Mouse (Mus musculus) forebrain, embryonic 10.5 days (tissue): ENCODE measurements around the gene Nrcam. TPM values are rescaled to one million over a fixed set of nuclear protein-coding genes. Genes with fewer than 3 reads are reported as not detected.
A peak's percentile ranks its signal among the peaks of the same experiment; 100 is the strongest.

Experiments
- DNase-seq: peaks from one replicate; pipeline ENCODE4 v3.0.0-alpha.2; 2017; ENCODE audit warnings: low spot score; ENCODE audit errors: extremely low spot score
- H3K27ac ChIP-seq: fragments of 300-500 bp; sonication (generic); 2 replicates; pipeline ENCODE4 v1.5.1; 2016; ENCODE audit warnings: mild to moderate bottlenecking
- H3K27me3 ChIP-seq: fragments of 300-500 bp; sonication (generic); 2 replicates; pipeline ENCODE4 v1.6.1; 2016; ENCODE audit warnings: mild to moderate bottlenecking; ENCODE audit not compliant: poor library complexity, severe bottlenecking
- H3K36me3 ChIP-seq: fragments of 300-500 bp; sonication (generic); replicated peaks from 2 replicates; pipeline ENCODE4 v1.6.1; 2016; ENCODE audit warnings: mild to moderate bottlenecking, moderate library complexity
- H3K4me1 ChIP-seq: fragments of 300-500 bp; sonication (generic); 2 replicates; pipeline ENCODE4 v1.6.1; 2016
- H3K4me3 ChIP-seq: fragments of 300-500 bp; sonication (generic); 2 replicates; pipeline ENCODE4 v1.5.1; 2016; ENCODE audit warnings: mild to moderate bottlenecking, moderate library complexity
- H3K9me3 ChIP-seq: fragments of 300-500 bp; sonication (generic); 2 replicates; pipeline ENCODE4 v1.6.1; 2016; ENCODE audit warnings: mild to moderate bottlenecking, moderate library complexity
- WGBS: fragments of 180-500 bp; shearing (Covaris S2); methylation state at CpG from one replicate; pipeline ENCODE4 v1.1.7; 2016; 5-methylcytosine and 5-hydroxymethylcytosine counted together
- polyA plus RNA-seq: library from polyadenylated mRNA; unstranded; fragments of >200 nt; fragmentation: Nextera tagmentation; extraction: Ambion mirVana; gene quantifications from 2 replicates; pipeline ENCODE4 v1.2.1, GENCODE M21; 2016

Gene Nrcam
- polyA plus RNA-seq, 1 experiment from 2014 or later, result 19.4 TPM

GRCm38 (mm10) chr12:44422154-44422866 lies 93.6 kb downstream of the Nrcam start:
- Histone ChIP-seq H3K27me3 (no peaks in the 10 kb centered on the region), H3K27ac (no peak overlapping the region), H3K9me3 (no peaks in the 10 kb centered on the region), H3K4me1 (peaks cover 8% of the 10 kb centered on the region), H3K36me3 (no peaks in the 10 kb centered on the region), H3K4me3 (no peak overlapping the region)
- DNase-seq, result no peak
- 51% methylated on average over 4 of the region's 4 CpGs for WGBS

- Histone ChIP-seq H3K27ac (no peak overlapping the region), H3K36me3 (no peaks in the 10 kb centered on the region), H3K27me3 (no peaks in the 10 kb centered on the region), H3K4me3 (no peak overlapping the region), H3K4me1 (peaks cover 8% of the 10 kb centered on the region), H3K9me3 (no peaks in the 10 kb centered on the region)
- DNase-seq, result no peak
- WGBS, result 91% methylated on average over 4 of the region's 4 CpGs
Observed at GRCm38 (mm10) chr12:44422867-44423255, 94.2 kb downstream of the Nrcam start.

GRCm38 (mm10) chr12:44424011-44424410 lies 95.3 kb downstream of the Nrcam start:
- Histone ChIP-seq H3K36me3 (no peaks in the 10 kb centered on the region), H3K27me3 (no peaks in the 10 kb centered on the region)
- 93% methylated on average over 3 of the region's 3 CpGs for WGBS

GRCm38 (mm10) chr12:44425040-44425439 lies 96.4 kb downstream of the Nrcam start:
- peak; percentile 21 for DNase-seq

More at GRCm38 (mm10) chr12:44424011-44424410, 95.3 kb downstream of the Nrcam start:
- H3K4me1 ChIP-seq, result peaks cover 15% of the 10 kb centered on the region
- H3K4me3 ChIP-seq, result no peak overlapping the region
- no peak for DNase-seq
- no peak overlapping the region for H3K27ac ChIP-seq
- H3K9me3 ChIP-seq, result no peaks in the 10 kb centered on the region

GRCm38 (mm10) chr12:44430335-44430734 lies 101.7 kb downstream of the Nrcam start:
- DNase-seq, result no peak
- WGBS, result 65% methylated on average over 6 of the region's 6 CpGs

More at GRCm38 (mm10) chr12:44425040-44425439, 96.4 kb downstream of the Nrcam start:
- H3K27me3 ChIP-seq, result no peaks in the 10 kb centered on the region
- no peaks in the 10 kb centered on the region for H3K9me3 ChIP-seq
- H3K4me3 ChIP-seq, result no peak overlapping the region
- no peaks in the 10 kb centered on the region for H3K36me3 ChIP-seq
- H3K4me1 ChIP-seq, result peaks cover 16% of the 10 kb centered on the region
- 4% methylated on average over 6 of the region's 6 CpGs for WGBS
- no peak overlapping the region for H3K27ac ChIP-seq

GRCm38 (mm10) chr12:44430996-44431395 lies 102.3 kb downstream of the Nrcam start:
- no peaks in the 10 kb centered on the region for H3K9me3 ChIP-seq
- no peak overlapping the region for H3K4me3 ChIP-seq
- no peaks in the 10 kb centered on the region for H3K36me3 ChIP-seq
- peaks cover 21% of the 10 kb centered on the region for H3K4me1 ChIP-seq
- WGBS, result 62% methylated on average over 7 of the region's 7 CpGs
- H3K27ac ChIP-seq, result no peak overlapping the region
- peaks cover 19% of the 10 kb centered on the region; the same call in 1 of the 2 replicates for H3K27me3 ChIP-seq
- DNase-seq, result no peak

More at GRCm38 (mm10) chr12:44430335-44430734, 101.7 kb downstream of the Nrcam start:
- Histone ChIP-seq H3K4me1 (peaks cover 22% of the 10 kb centered on the region), H3K36me3 (no peaks in the 10 kb centered on the region), H3K27me3 (peaks cover 15% of the 10 kb centered on the region; the same call in 1 of the 2 replicates), H3K4me3 (no peak overlapping the region), H3K9me3 (no peaks in the 10 kb centered on the region), H3K27ac (no peak overlapping the region)

GRCm38 (mm10) chr12:44432727-44433126 lies 104.0 kb downstream of the Nrcam start:
- H3K36me3 ChIP-seq, result no peaks in the 10 kb centered on the region

GRCm38 (mm10) chr12:44437046-44437827 lies 108.6 kb downstream of the Nrcam start:
- no peaks in the 10 kb centered on the region for H3K36me3 ChIP-seq
- no peaks in the 10 kb centered on the region for H3K9me3 ChIP-seq
- DNase-seq, result peak; percentile 44
- peak overlapping the region; percentile 9; the same call in 1 of the 2 replicates for H3K4me3 ChIP-seq
- peaks cover 48% of the 10 kb centered on the region for H3K4me1 ChIP-seq
- H3K27ac ChIP-seq, result peak overlapping the region; percentile 53
- peaks cover 34% of the 10 kb centered on the region; the same call in 1 of the 2 replicates for H3K27me3 ChIP-seq
- 28% methylated on average over 13 of the region's 13 CpGs for WGBS

More at GRCm38 (mm10) chr12:44432727-44433126, 104.0 kb downstream of the Nrcam start:
- Histone ChIP-seq H3K4me1 (peaks cover 37% of the 10 kb centered on the region), H3K27me3 (peaks cover 27% of the 10 kb centered on the region; the same call in 1 of the 2 replicates), H3K9me3 (no peaks in the 10 kb centered on the region), H3K4me3 (no peak overlapping the region), H3K27ac (no peak overlapping the region)
- WGBS, result 94% methylated on average over 3 of the region's 3 CpGs
- DNase-seq, result no peak

GRCm38 (mm10) chr12:44438884-44439283 lies 110.2 kb downstream of the Nrcam start:
- peaks cover 32% of the 10 kb centered on the region; the same call in 1 of the 2 replicates for H3K27me3 ChIP-seq
- peak overlapping the region; percentile 59; the same call in 1 of the 2 replicates for H3K27ac ChIP-seq

GRCm38 (mm10) chr12:44440230-44440629 lies 111.5 kb downstream of the Nrcam start:
- no peak overlapping the region for H3K4me3 ChIP-seq
- WGBS, result 8% methylated on average over 4 of the region's 4 CpGs
- H3K9me3 ChIP-seq, result peaks cover 6% of the 10 kb centered on the region; the same call in 1 of the 2 replicates
- no peak overlapping the region for H3K27ac ChIP-seq
- H3K36me3 ChIP-seq, result peaks cover 6% of the 10 kb centered on the region
- H3K4me1 ChIP-seq, result peaks cover 54% of the 10 kb centered on the region
- peaks cover 25% of the 10 kb centered on the region; the same call in 1 of the 2 replicates for H3K27me3 ChIP-seq
- DNase-seq, result no peak

More at GRCm38 (mm10) chr12:44438884-44439283, 110.2 kb downstream of the Nrcam start:
- Histone ChIP-seq H3K36me3 (peaks cover 6% of the 10 kb centered on the region), H3K9me3 (peaks cover 6% of the 10 kb centered on the region; the same call in 1 of the 2 replicates), H3K4me3 (peak overlapping the region; percentile 44), H3K4me1 (peaks cover 48% of the 10 kb centered on the region)
- WGBS, result 2% methylated on average over 8 of the region's 8 CpGs
- DNase-seq, result peak; percentile 54

- H3K4me3 ChIP-seq, result no peak overlapping the region
- H3K27ac ChIP-seq, result no peak overlapping the region
- H3K27me3 ChIP-seq, result no peaks in the 10 kb centered on the region
- H3K36me3 ChIP-seq, result no peaks in the 10 kb centered on the region
- no peak for DNase-seq
- H3K4me1 ChIP-seq, result peaks cover 12% of the 10 kb centered on the region
- H3K9me3 ChIP-seq, result no peaks in the 10 kb centered on the region
- 60% methylated on average over 6 of the region's 6 CpGs for WGBS
Observed at GRCm38 (mm10) chr12:44450930-44451329, 122.2 kb downstream of the Nrcam start.

- H3K9me3 ChIP-seq, result no peaks in the 10 kb centered on the region
- WGBS, result 75% methylated on average over 1 of the region's 1 CpGs
- no peaks in the 10 kb centered on the region for H3K36me3 ChIP-seq
- peaks cover 12% of the 10 kb centered on the region for H3K4me1 ChIP-seq
- H3K27me3 ChIP-seq, result no peaks in the 10 kb centered on the region
- no peak overlapping the region for H3K4me3 ChIP-seq
- DNase-seq, result no peak
- no peak overlapping the region for H3K27ac ChIP-seq
Observed at GRCm38 (mm10) chr12:44451742-44452141, 123.1 kb downstream of the Nrcam start.
